Mouse (Mus musculus) midbrain, embryonic 14.5 days (tissue): ENCODE data around the gene Chmp4b. TPM values are rescaled to one million over a fixed set of nuclear protein-coding genes. Genes with fewer than 3 reads are reported as not detected.

ENCODE experiments used
- ATAC-seq: fragments of 200-750 bp; cut with Nextera tagmentation; 2 replicates; pipeline ENCODE4 v1.8.0; 2017; ENCODE audit warnings: moderate number of reproducible peaks, moderate library complexity; ENCODE audit not compliant: low FRiP score, low TSS enrichment
- DNase-seq: peaks from one replicate; pipeline ENCODE4 v3.0.0-alpha.2; 2015
- H3K27ac ChIP-seq: fragments of 300-500 bp; sonication (generic); replicated peaks from 2 replicates; pipeline ENCODE4 v1.5.1; 2014; ENCODE audit warnings: mild to moderate bottlenecking, low read depth, low read length, moderate library complexity
- H3K27me3 ChIP-seq: fragments of 300-500 bp; sonication (generic); 2 replicates; pipeline ENCODE4 v1.6.1; 2014; ENCODE audit warnings: low read length, control low read depth, mixed read lengths; ENCODE audit not compliant: control insufficient read depth, insufficient read depth
- H3K36me3 ChIP-seq: fragments of 300-500 bp; sonication (generic); 2 replicates; pipeline ENCODE4 v1.6.1; 2014; ENCODE audit warnings: low read length, control low read depth; ENCODE audit not compliant: control insufficient read depth, insufficient read depth
- H3K4me1 ChIP-seq: fragments of 300-500 bp; sonication (generic); 2 replicates; pipeline ENCODE4 v1.6.1; 2014; ENCODE audit warnings: mild to moderate bottlenecking, antibody characterized with exemption, low read length, control low read depth; ENCODE audit not compliant: control insufficient read depth, insufficient read depth
- H3K4me2 ChIP-seq: fragments of 300-500 bp; sonication (generic); 2 replicates; pipeline ENCODE4 v1.6.1; 2014; ENCODE audit warnings: mild to moderate bottlenecking, low read length, moderate library complexity
- H3K4me3 ChIP-seq: fragments of 300-500 bp; sonication (generic); replicated peaks from 2 replicates; pipeline ENCODE4 v1.5.1; 2014; ENCODE audit warnings: low read depth, low read length
- H3K9ac ChIP-seq: fragments of 300-500 bp; sonication (generic); replicated peaks from 2 replicates; pipeline ENCODE4 v1.6.1; 2014; ENCODE audit warnings: mild to moderate bottlenecking, low read length, moderate library complexity
- H3K9me3 ChIP-seq: fragments of 300-500 bp; sonication (generic); 2 replicates; pipeline ENCODE4 v1.6.1; 2016; ENCODE audit warnings: low read length, control low read depth, mixed read lengths; ENCODE audit not compliant: control insufficient read depth
- WGBS: fragments of 180-500 bp; shearing (Covaris S2); extraction: QIAGEN DNeasy Blood & Tissue Kit; methylation state at CpG from one replicate; pipeline ENCODE4 v1.1.7; 2014; 5-methylcytosine and 5-hydroxymethylcytosine counted together
- polyA plus RNA-seq: library from polyadenylated mRNA; unstranded; fragments of >200 nt; fragmentation: Nextera tagmentation; extraction: Ambion mirVana; gene quantifications from 2 replicates; pipeline ENCODE4 v1.2.1, GENCODE M21; 2014

The Chmp4b gene
- polyA plus RNA-seq, 1 experiment from 2014 or later: 20.4 TPM

DNA sequence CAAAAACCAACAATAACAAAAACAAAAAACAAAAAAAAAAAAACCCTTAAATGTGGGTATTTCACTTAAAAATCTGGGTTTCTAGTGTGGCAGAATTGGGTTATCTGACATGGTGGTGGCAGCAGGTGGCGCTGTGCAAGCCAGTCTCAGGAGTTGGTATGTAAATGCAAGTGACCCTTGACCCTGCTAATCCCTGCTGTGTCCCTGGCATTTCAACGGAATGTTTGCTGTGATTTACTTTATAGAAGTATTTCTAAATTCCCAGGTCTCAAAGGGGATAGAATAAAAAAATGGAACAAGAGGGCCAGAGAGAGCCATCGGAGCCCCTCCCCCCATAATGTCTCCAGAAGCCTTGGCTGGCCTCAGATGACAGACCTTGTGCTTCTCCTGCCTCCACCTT lies 3.4 kb upstream of the Chmp4b start:
- 18% methylated on average over 3 of the region's 3 CpGs for WGBS
- Histone ChIP-seq H3K4me2 (no peak overlapping the region), H3K27ac (no peak overlapping the region), H3K4me3 (no peak overlapping the region), H3K27me3 (no peaks in the 10 kb centered on the region), H3K9ac (no peak overlapping the region), H3K4me1 (no peaks in the 10 kb centered on the region), H3K9me3 (no peaks in the 10 kb centered on the region), H3K36me3 (peaks cover 30% of the 10 kb centered on the region)
- ATAC-seq: no peak
- DNase-seq: peak; percentile 69

DNA sequence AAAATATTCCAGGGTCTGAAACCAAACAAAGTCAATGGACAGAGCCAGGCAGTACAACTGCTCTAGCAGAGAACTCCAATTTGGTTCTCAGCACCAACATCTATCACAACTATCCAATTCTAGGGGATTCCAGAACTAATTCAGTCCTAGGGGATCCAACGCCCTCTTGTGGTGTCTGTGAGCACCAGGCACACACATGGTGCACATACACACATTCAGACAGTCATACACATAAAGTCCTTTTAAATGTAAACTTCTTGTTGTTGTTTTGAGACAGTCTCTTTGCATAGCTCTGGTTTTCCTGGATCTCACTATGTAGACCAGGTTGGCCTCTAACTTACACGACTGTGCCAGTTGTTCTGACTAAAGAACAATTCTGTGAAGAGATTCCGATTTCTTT lies 1.1 kb upstream of the Chmp4b start:
- H3K27ac ChIP-seq: no peak overlapping the region
- no peaks in the 10 kb centered on the region for H3K27me3 ChIP-seq
- H3K9me3 ChIP-seq: no peaks in the 10 kb centered on the region
- H3K4me1 ChIP-seq: no peaks in the 10 kb centered on the region
- DNase-seq (no peak), ATAC-seq (no peak)
- H3K36me3 ChIP-seq: peaks cover 9% of the 10 kb centered on the region; the same call in 1 of the 2 replicates
- no peak overlapping the region for H3K9ac ChIP-seq
- H3K4me2 ChIP-seq: no peak overlapping the region
- no peak overlapping the region for H3K4me3 ChIP-seq
- WGBS: 87% methylated on average over 3 of the region's 3 CpGs

DNA sequence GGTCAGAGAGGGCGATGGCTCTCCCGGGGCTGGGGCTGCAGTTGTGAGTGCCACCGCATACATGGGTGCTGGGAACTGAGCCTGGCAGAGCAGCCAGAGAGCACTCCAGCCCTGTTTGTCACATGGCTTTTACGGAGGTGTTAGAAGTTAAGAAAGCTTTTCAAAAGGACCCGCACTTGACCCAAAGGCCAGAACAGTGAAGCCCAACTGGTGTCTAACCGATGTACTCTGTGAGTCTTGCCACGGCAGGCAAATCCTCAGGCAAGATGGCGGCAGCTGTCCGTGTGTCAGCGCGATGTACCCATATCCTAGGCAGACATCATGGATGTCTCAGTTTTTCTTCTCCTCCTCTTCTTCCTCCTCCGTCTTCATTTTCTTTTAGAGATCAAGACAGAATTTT lies 3.5 kb downstream of the Chmp4b start:
- no peak for ATAC-seq
- H3K27me3 ChIP-seq: no peaks in the 10 kb centered on the region
- no peaks in the 10 kb centered on the region for H3K36me3 ChIP-seq
- no peak overlapping the region for H3K4me2 ChIP-seq
- 97% methylated on average over 12 of the region's 12 CpGs for WGBS
- H3K4me1 ChIP-seq: peaks cover 21% of the 10 kb centered on the region
- H3K9me3 ChIP-seq: no peaks in the 10 kb centered on the region
- no peak overlapping the region for H3K4me3 ChIP-seq
- H3K27ac ChIP-seq: no peak overlapping the region
- H3K9ac ChIP-seq: no peak overlapping the region
- DNase-seq: no peak

DNA sequence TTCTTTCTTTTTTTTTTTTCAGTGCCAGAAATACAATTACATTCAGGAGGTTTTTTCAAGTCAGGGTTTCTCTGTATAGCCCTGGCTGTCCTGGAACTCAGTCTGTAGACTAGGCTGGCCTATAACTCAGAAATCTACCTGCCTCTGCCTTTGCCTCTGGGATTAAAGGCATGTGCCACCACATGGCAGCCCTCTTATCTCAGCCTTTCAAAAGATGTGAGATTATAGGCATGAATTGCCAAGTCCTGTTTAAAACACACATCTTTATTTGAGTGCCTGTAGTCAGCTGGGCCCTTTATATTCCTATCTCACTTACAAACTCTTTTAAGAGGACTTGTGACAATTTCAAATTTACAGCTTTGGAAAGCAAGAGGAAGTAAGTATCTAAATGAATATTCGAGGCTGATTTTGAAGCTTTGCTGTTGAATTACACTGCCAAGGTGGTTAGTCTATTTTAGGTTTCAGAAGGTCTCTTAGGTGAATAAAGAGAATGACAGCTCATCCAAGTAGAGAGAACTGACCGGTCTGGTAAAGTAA lies 4.4 kb downstream of the Chmp4b start:
- Histone ChIP-seq H3K4me1 (peaks cover 24% of the 10 kb centered on the region), H3K27me3 (no peaks in the 10 kb centered on the region), H3K27ac (no peak overlapping the region), H3K9me3 (no peaks in the 10 kb centered on the region), H3K9ac (no peak overlapping the region), H3K4me2 (peak overlapping the region; percentile 86), H3K36me3 (peaks cover 6% of the 10 kb centered on the region; the same call in 1 of the 2 replicates), H3K4me3 (no peak overlapping the region)
- WGBS: 89% methylated on average over 2 of the region's 2 CpGs
- no peak for ATAC-seq
- peak; percentile 8 for DNase-seq

DNA sequence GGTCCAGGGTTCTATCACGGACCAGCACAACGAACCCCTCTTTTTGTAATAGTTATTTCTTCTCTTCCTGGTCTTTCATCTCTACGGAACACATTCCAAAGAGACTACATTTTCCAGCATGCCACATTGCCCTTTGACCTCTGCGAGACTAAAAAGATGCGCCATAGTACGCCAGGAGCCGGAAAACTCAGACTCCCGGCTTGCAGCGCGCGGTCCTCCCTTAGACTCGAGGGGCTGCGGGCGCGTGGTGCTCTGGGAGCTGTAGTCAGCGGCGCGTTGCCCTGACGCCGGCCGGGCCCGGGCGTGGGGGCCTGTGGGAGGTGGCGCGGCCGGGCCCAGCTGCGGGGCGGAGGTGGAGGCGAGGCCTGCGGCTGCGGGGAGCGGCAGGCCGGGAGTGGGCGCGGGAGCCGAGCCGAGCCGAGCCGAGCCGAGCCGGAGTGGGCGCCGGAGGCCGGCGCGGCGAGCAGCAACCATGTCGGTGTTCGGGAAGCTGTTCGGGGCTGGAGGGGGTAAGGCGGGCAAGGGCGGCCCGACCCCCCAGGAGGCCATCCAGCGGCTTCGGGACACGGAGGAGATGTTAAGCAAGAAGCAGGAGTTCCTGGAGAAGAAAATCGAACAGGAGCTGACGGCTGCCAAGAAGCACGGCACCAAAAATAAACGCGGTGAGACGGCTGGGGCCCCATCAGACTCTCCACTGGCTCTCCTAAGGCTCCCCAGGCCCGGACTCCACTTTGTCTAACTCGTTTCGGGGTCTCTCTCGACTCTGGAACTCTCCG lies 5.4 kb downstream of the Chmp4b start:
- peak overlapping the region; percentile 86 for H3K9ac ChIP-seq
- H3K27ac ChIP-seq: peak overlapping the region; percentile 74
- WGBS: under 1% methylated on average over 67 of the region's 67 CpGs
- ATAC-seq: peak; percentile 100
- H3K4me1 ChIP-seq: peaks cover 24% of the 10 kb centered on the region
- H3K36me3 ChIP-seq: peaks cover 14% of the 10 kb centered on the region
- peak overlapping the region; percentile 86 for H3K4me2 ChIP-seq
- DNase-seq: peak; percentile 99
- H3K9me3 ChIP-seq: no peaks in the 10 kb centered on the region
- H3K4me3 ChIP-seq: peak overlapping the region; percentile 90
- H3K27me3 ChIP-seq: no peaks in the 10 kb centered on the region

DNA sequence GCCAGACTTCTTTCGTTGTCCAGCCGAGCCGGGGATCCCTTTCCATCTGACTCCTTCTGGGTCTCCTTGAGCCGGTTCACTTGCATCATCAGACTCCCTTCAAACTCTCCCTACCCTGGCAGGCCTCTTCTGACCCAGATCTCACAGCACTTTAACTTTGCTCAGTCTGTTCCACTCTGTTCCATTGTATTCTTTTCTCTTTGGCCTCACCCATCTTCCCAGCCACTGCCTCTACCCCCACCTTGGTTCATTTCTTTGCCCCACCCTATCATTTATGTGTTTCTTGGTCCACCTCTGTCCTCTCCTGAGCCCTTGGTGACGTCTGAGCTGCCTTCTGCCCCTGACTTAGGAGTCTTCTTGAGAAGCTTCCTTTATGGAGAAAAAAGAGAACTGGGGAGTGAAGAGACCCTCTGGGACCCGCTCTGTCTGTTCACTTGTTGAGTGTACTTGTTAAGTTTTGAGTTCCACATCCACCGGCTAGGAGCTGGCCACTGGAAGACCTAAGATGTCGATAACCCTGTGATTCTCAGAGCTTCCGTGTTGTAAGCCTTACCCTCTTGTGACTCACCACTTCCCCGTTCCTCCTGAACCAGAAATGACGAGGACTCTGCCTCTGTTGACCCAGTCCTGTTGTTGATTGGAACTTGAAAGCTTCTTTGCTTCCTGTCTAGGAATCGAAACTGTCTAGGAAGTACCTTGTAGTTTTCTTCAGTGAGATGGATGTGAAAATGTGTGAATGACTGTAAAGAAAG lies 6.2 kb downstream of the Chmp4b start:
- peak overlapping the region; percentile 90 for H3K4me3 ChIP-seq
- peaks cover 14% of the 10 kb centered on the region for H3K36me3 ChIP-seq
- H3K9ac ChIP-seq: peak overlapping the region; percentile 86
- H3K27ac ChIP-seq: peak overlapping the region; percentile 74
- H3K27me3 ChIP-seq: no peaks in the 10 kb centered on the region
- H3K9me3 ChIP-seq: no peaks in the 10 kb centered on the region
- H3K4me1 ChIP-seq: peaks cover 24% of the 10 kb centered on the region
- 21% methylated on average over 12 of the region's 12 CpGs for WGBS
- peak overlapping the region; percentile 86 for H3K4me2 ChIP-seq
- DNase-seq (no peak), ATAC-seq (0 out of 2 replicates have a peak, but pooled peaks have one; percentile 2)

DNA sequence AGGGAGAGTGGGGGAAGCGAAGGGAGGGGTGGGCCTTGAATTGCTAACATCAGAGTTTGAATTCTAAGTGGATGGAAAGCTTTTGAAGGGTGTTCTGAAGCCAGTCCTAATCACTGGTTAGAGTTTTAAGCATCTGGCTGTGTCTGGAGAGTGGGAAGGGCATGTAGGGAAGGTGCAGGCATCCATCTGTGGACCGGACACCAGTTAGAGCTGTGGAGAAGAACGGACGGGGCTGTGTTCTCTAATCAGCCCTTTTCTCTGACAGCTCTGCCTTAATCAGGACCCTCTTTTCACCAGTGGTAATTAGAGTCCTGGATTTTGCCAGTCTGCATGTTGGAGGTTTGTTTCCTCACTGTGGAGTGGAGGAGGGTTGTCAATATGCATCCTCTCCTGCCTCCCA lies 7.6 kb downstream of the Chmp4b start:
- peak overlapping the region; percentile 11 for H3K4me2 ChIP-seq
- H3K36me3 ChIP-seq: peaks cover 14% of the 10 kb centered on the region
- no peaks in the 10 kb centered on the region for H3K9me3 ChIP-seq
- H3K27ac ChIP-seq: no peak overlapping the region
- ATAC-seq (no peak), DNase-seq (no peak)
- H3K4me3 ChIP-seq: no peak overlapping the region
- 0 out of 2 replicates have a peak overlapping the region, but pooled peaks have one; percentile 2 for H3K9ac ChIP-seq
- H3K27me3 ChIP-seq: no peaks in the 10 kb centered on the region
- peaks cover 24% of the 10 kb centered on the region for H3K4me1 ChIP-seq
- WGBS: 85% methylated on average over 4 of the region's 4 CpGs

DNA sequence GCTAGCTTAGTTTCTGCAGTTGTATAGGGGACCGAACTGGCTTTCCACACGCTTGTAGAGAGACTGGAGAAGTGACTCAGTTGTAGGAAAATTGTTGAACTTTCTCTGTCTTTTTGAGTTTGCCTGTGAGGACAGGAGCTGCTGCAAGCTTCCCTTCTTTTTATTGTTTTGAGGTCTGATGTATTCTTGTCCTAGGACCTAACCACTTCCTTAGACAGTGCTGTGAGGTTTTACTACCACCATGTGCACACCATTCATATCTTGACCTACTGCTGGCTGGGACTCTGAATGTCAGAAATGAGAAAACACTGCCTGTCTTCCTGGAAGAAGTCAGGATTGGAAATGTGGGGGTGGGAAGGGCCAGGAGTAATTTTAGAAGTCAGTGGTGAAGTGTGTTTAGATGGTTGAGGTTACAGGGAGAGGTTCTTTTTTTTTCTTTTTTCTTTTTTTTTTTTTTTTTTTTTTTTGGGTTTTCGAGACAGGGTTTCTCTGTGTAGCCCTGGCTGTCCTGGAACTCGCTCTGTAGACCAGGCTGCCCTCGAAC lies 8.1 kb downstream of the Chmp4b start:
- H3K27ac ChIP-seq: no peak overlapping the region
- H3K4me1 ChIP-seq: peaks cover 24% of the 10 kb centered on the region
- H3K9ac ChIP-seq: no peak overlapping the region
- peak overlapping the region; percentile 11 for H3K4me2 ChIP-seq
- no peaks in the 10 kb centered on the region for H3K27me3 ChIP-seq
- DNase-seq (no peak), ATAC-seq (no peak)
- H3K36me3 ChIP-seq: peaks cover 14% of the 10 kb centered on the region
- 85% methylated on average over 4 of the region's 5 CpGs for WGBS
- no peaks in the 10 kb centered on the region for H3K9me3 ChIP-seq
- H3K4me3 ChIP-seq: no peak overlapping the region
